Mouse (Mus musculus) heart, postnatal 0 days (tissue): ENCODE results near the gene Gpr18.

Experiments used
- CTCF ChIP-seq: IDR thresholded peaks from 2 replicates; pipeline ENCODE4 v1.5.1; 2016; ENCODE audit warnings: antibody characterized with exemption, control low read depth, low read depth
- EP300 ChIP-seq: IDR thresholded peaks from 2 replicates; pipeline ENCODE4 v1.6.1; 2016; ENCODE audit warnings: antibody characterized with exemption, low read depth

DNA sequence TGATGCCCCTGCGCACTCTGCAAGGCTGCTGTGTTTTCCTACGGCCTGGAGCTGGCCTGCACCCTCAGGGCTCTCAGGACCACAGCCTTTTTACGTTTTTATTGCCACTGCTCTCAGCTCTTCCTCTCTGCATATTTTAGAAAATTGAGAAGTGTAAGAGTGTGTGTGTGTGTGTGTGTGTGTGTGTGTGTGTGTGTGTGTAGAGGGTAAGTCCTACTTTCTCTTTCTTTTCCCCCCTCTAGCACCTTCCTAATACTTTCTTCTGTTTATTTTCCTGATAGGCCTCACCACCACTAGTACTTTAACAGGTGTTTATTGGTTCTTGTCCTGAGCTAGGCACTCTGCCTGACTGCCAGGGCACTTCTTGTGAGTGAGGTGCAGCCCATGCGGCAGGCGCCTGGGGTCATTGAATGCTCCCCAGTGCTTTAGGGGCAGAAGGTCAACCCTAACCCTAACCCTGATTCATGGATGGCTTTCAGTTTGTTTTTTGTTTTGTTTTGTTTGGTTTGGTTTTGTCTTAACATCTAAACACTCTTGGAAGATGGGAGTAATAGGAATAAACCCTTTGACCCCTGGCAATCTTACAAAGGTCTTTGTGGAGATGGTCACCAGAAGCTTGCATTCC is 21.0 kb downstream of the Gpr18 start:
- TF ChIP-seq CTCF (no peak), EP300 (no peak)
